Mouse (Mus musculus) hindbrain, embryonic 10.5 days (tissue): ENCODE data around the gene Gm20867. TPM values are rescaled to one million over a fixed set of nuclear protein-coding genes. Genes with fewer than 3 reads are reported as not detected.
"Not testable (repeated sequence)": the region's sequence is repeated elsewhere in the genome, so short reads cannot be mapped to it uniquely, and the experiment has no call there.

Source experiments
- DNase-seq: peaks from one replicate; pipeline ENCODE4 v3.0.0-alpha.2; 2017; ENCODE audit warnings: low spot score
- H3K27ac ChIP-seq: fragments of 300-500 bp; sonication (generic); 2 replicates; pipeline ENCODE4 v1.5.1; 2016; ENCODE audit warnings: mild to moderate bottlenecking, moderate library complexity
- H3K27me3 ChIP-seq: fragments of 300-500 bp; sonication (generic); 2 replicates; pipeline ENCODE4 v1.6.1; 2016; ENCODE audit warnings: mild to moderate bottlenecking; ENCODE audit not compliant: poor library complexity, insufficient read depth, severe bottlenecking
- H3K36me3 ChIP-seq: fragments of 300-500 bp; sonication (generic); 2 replicates; pipeline ENCODE4 v1.6.1; 2016; ENCODE audit warnings: mild to moderate bottlenecking, moderate library complexity
- H3K4me1 ChIP-seq: fragments of 300-500 bp; sonication (generic); replicated peaks from 2 replicates; pipeline ENCODE4 v1.6.1; 2016; ENCODE audit warnings: mild to moderate bottlenecking
- H3K4me3 ChIP-seq: fragments of 300-500 bp; sonication (generic); 2 replicates; pipeline ENCODE4 v1.5.1; 2016; ENCODE audit warnings: mild to moderate bottlenecking, moderate library complexity
- H3K9me3 ChIP-seq: fragments of 300-500 bp; sonication (generic); 2 replicates; pipeline ENCODE4 v1.6.1; 2016; ENCODE audit warnings: mild to moderate bottlenecking, moderate library complexity
- WGBS: fragments of 180-500 bp; shearing (Covaris S2); methylation state at CpG from one replicate; pipeline ENCODE4 v1.1.7; 2016; 5-methylcytosine and 5-hydroxymethylcytosine counted together
- polyA plus RNA-seq: library from polyadenylated mRNA; unstranded; fragments of >200 nt; fragmentation: Nextera tagmentation; extraction: Ambion mirVana; gene quantifications from 2 replicates; pipeline ENCODE4 v1.2.1, GENCODE M21; 2016

Gm20867 gene
- polyA plus RNA-seq, result not detected in 2 replicates

DNA sequence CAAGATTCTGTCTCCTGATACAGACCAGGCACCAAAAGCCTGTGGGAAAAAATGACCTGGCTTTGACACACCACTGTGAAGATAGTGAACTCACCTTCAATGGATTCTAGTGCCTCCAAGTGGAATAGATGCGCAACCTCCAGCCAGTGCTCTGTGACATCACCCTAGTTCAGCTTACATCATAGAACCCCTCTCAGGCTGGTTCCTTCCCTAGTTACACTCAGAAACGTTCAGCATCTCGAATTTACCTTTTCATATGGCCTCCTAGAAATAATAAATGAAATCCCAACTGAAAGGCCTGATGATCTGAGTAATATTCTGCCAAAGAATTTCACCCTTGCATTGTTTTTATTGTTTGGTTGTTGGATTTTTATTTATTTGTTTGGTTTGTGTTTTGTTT is at the start of gene Gm20867:
Gene Gm20867 (minus strand): TSS at position 101 of the 400 bp plus-strand sequence.
- H3K9me3 ChIP-seq, DNase-seq, H3K27me3 ChIP-seq, H3K27ac ChIP-seq, H3K36me3 ChIP-seq, H3K4me1 ChIP-seq, H3K4me3 ChIP-seq: not testable (repeated sequence)
- WGBS, result no CpG with 5 or more reads among the region's 3 CpGs

Other genes starting within 250 kb of the Gm20867 start
- gene Gm29564, start 249.8 kb upstream of the Gm20867 start, polyA plus RNA-seq, result not detected in 2 replicates